Mouse (Mus musculus) testis, postnatal 10 days (tissue): Measurements from ENCODE around the gene Zfp189.

Experiments used
- DNase-seq: peaks from one replicate; pipeline ENCODE4 v3.0.0; 2021; ENCODE audit warnings: low spot score

Zfp189 gene

GRCm38 (mm10) chr4:49539665-49540064, 18.7 kb downstream of the Zfp189 start:
- no peak for DNase-seq

GRCm38 (mm10) chr4:49540966-49541365, 20.0 kb downstream of the Zfp189 start:
- no peak for DNase-seq

- DNase-seq: no peak
Observed at GRCm38 (mm10) chr4:49546026-49546425, 25.1 kb downstream of the Zfp189 start.

- no peak for DNase-seq
Observed at GRCm38 (mm10) chr4:49546873-49547543, 26.0 kb downstream of the Zfp189 start.

- DNase-seq: no peak
Observed at GRCm38 (mm10) chr4:49547544-49548219, 26.7 kb downstream of the Zfp189 start.

- no peak for DNase-seq
Observed at GRCm38 (mm10) chr4:49549383-49549782, 28.4 kb downstream of the Zfp189 start, which contains the start of gene Aldob. Gene Aldob (minus strand): TSS chr4:49549546.

GRCm38 (mm10) chr4:49553380-49553779, 32.4 kb downstream of the Zfp189 start:
- no peak for DNase-seq

- no peak for DNase-seq
Observed at GRCm38 (mm10) chr4:49557375-49557774, 36.4 kb downstream of the Zfp189 start.

GRCm38 (mm10) chr4:49558181-49558580, 37.2 kb downstream of the Zfp189 start:
- no peak for DNase-seq

GRCm38 (mm10) chr4:49559915-49560772, 39.2 kb downstream of the Zfp189 start:
- DNase-seq: peak; percentile 56

GRCm38 (mm10) chr4:49567613-49568012, 46.6 kb downstream of the Zfp189 start:
- DNase-seq: peak; percentile 51

- DNase-seq: no peak
Observed at GRCm38 (mm10) chr4:49572194-49572593, 51.2 kb downstream of the Zfp189 start.
